Mouse (Mus musculus): ENCODE results near the gene Ppara. TPM values are rescaled to one million over a fixed set of nuclear protein-coding genes. Genes with fewer than 3 reads are reported as not detected.

Ppara gene
- total RNA-seq (2023): not detected

DNA sequence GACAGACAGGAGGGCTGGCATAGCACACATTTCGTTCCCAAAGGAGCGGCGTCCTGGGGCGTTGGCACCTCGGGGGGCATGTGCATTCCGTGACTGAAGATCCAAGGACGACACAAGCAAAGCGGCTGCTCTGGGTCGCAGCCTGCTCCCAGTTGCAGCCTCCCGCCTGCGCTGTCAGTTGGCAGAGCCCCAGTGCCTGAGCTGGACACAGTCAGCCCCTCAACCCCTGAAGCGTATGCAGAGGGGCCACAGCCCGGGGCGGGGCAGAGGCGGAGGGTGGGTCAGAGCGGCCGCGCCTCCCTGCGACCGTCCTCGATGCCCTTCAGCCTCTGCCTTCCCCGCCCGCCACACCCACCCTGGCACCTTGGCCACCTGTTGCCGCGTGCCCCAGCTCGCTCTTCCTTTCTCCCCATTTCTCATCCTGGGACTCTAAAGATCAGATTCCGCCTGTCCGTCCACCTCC, at the start of gene Ppara:
Gene Ppara, plus strand, starts transcription at position 413 of the 463 bp plus-strand sequence.

DNA sequence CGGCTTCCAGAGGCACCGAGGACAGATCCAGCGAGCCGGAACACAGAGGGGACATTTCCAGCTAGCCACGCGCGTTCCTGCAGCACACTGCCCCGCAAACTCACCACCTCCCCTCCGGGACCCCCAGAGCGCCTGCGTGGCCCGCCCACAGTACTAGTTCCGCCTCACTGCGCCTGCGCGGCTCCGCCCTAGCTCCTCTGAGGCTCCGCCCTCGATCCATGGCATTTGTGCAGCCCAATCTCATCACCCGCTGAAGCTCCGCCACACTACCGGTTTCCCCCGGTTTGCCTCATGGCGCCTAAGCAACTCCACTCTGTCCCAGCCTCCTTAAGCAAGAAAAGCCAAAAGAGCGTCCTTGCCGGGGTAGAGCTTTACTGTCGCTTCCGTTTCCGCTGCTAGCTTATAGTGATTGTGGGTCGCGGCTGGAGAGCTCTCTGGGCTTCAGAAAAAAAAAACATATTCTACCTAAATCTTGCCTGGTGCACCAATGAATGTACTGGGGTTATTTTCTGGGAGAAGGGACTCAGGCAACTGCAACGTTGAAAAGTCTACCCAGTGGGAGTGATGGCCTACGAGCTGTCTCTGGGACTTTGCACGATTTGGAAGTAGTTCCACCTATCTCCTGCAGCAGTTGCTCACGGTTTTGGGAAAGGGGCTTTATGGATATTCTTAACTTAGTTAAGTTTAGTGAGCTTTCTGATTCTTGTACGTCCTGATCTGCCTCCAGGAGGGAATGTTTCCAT, 76.9 kb downstream of the Ppara start, which contains the start of gene Cdpf1:
Gene Cdpf1, minus strand, starts transcription at position 163 of the 743 bp plus-strand sequence.

DNA sequence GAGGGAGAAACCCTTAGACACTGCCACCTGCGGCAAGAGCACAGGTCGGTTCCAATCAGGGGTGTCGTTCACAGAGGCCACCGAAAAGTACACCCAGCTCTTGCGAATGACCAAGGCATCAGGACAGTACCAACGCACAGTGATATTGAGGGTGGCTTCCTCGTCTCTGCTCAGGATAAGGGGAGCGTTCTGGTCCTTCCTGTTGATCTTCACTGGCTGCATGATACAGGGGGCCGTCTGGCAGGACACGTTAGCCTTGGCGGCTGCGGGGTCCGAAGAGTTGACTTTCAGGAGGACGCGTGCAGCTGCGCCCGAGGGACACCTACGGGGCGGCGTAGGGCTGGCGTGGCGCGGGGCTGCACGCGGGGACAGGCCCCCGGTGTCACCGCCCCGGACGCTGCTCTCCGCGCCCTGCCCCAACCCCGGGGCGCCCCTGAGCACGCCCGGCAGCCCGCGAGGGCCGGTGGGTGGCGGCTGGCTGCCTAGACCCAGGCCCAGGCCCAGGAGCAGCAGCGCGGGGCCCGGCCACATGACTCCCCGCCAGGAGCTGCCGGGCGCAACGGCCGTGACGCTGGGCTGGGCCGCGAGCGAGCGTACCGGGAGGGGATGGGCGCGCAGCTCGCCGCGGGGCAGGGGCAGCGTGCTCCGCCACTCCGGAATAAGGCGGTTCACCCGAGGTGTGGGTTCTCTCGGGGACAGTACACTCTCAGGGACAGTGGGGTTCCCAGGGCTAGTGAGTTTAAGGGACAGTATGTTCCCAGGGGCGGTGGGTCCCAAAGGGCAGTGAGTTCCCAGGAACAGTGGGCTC, 86.6 kb downstream of the Ppara start, which contains the start of gene Pkdrej:
Gene Pkdrej, minus strand, starts transcription at position 532 of the 808 bp plus-strand sequence.

DNA sequence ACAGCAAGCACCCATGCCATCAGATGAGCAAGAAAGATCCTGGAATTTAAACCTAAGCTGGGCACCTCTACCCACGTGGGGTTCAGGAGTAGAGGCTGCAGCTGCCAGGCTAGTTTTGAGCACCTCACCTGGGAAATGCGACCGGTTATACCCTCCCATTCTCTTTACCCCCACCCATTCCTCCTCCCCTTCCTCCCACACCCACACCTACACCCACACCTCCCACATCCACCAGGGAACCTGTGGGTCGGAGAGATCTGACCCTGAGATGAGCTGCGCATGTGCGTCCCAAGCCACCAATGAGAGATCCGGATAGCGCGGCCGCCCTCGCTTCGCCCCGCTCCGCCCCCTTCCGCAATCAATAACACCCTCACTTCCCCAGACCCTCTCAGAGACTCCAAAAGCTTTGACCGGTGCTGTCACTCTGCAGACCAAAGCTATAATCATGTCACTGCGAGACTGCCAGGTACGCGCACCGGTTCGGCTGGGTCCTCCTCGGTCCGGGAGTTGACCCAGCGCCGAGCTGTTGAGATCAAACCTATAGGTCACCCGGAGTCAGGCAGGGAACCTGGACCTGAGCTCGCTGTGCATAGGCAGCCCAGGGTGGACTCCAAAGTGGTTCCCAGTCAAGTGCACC, 97.3 kb downstream of the Ppara start, which contains the start of gene Ttc38:
Gene Ttc38, plus strand, starts transcription at position 353 of the 637 bp plus-strand sequence.

Other genes with a start within 250 kb of the Ppara start
- gene 7530416G11Rik, start 231.8 kb upstream of the Ppara start, total RNA-seq (2023): not detected
- not detected for gene Wnt7b, start 152.5 kb upstream of the Ppara start, total RNA-seq (2023)
- gene Cdpf1, start 76.7 kb downstream of the Ppara start, total RNA-seq (2023): 10 to 100 TPM; 10.0 to 12.4 TPM
- not detected for gene Pkdrej, start 86.8 kb downstream of the Ppara start, total RNA-seq (2023)
- 10 to 100 TPM; 13.7 to 13.9 TPM for gene Ttc38, start 97.3 kb downstream of the Ppara start, total RNA-seq (2023)
- 1 to 10 TPM in 1 of 2 experiments, under 1 TPM in 1; 0.84 to 1.1 TPM for gene Gtse1, start 124.8 kb downstream of the Ppara start, total RNA-seq (2023)
- 10 to 100 TPM; 15.2 to 16.0 TPM for gene Trmu, start 144.3 kb downstream of the Ppara start, total RNA-seq (2023)

All from monocyte, adult 59 days (primary cell).